Mouse (Mus musculus) cerebellum, adult 9-11 months (tissue): Measurements from ENCODE around the gene Cacna1b.
A peak's percentile ranks its signal among the peaks of the same experiment; 100 is the strongest.

ENCODE experiments used
- DNase-seq: peaks from one replicate; pipeline ENCODE4 v3.0.0; 2022

Cacna1b gene

GRCm38 (mm10) chr2:24646452-24647146 lies 116.4 kb downstream of the Cacna1b start:
- DNase-seq: no peak

GRCm38 (mm10) chr2:24642834-24643233 lies 120.1 kb downstream of the Cacna1b start:
- DNase-seq: no peak

GRCm38 (mm10) chr2:24638102-24638954 lies 124.6 kb downstream of the Cacna1b start:
- DNase-seq: no peak

GRCm38 (mm10) chr2:24633645-24634044 lies 129.3 kb downstream of the Cacna1b start:
- DNase-seq: no peak

- no peak for DNase-seq
Observed at GRCm38 (mm10) chr2:24617141-24617540, 145.8 kb downstream of the Cacna1b start.

- DNase-seq: no peak
Observed at GRCm38 (mm10) chr2:24609789-24610188, 153.2 kb downstream of the Cacna1b start.

- DNase-seq: no peak
Observed at GRCm38 (mm10) chr2:24608765-24609138, 154.2 kb downstream of the Cacna1b start.

GRCm38 (mm10) chr2:24607905-24608764 lies 154.8 kb downstream of the Cacna1b start:
- no peak for DNase-seq

GRCm38 (mm10) chr2:24606531-24606930 lies 156.4 kb downstream of the Cacna1b start:
- DNase-seq: no peak

GRCm38 (mm10) chr2:24605096-24605495 lies 157.9 kb downstream of the Cacna1b start:
- no peak for DNase-seq

GRCm38 (mm10) chr2:24589426-24589825 lies 173.5 kb downstream of the Cacna1b start:
- no peak for DNase-seq

GRCm38 (mm10) chr2:24587999-24588398 lies 175.0 kb downstream of the Cacna1b start:
- DNase-seq: no peak

GRCm38 (mm10) chr2:24574616-24575015 lies 188.3 kb downstream of the Cacna1b start:
- peak; percentile 15 for DNase-seq

GRCm38 (mm10) chr2:24570917-24571316 lies 192.0 kb downstream of the Cacna1b start:
- DNase-seq: no peak

- DNase-seq: peak; percentile 7
Observed at GRCm38 (mm10) chr2:24568555-24568954, 194.4 kb downstream of the Cacna1b start.

GRCm38 (mm10) chr2:24562547-24563290 lies 200.2 kb downstream of the Cacna1b start:
- DNase-seq: no peak

- DNase-seq: no peak
Observed at GRCm38 (mm10) chr2:24561946-24562345, 201.0 kb downstream of the Cacna1b start.

- no peak for DNase-seq
Observed at GRCm38 (mm10) chr2:24560201-24560600, 202.8 kb downstream of the Cacna1b start.

GRCm38 (mm10) chr2:24556347-24556746 lies 206.6 kb downstream of the Cacna1b start:
- no peak for DNase-seq

GRCm38 (mm10) chr2:24553962-24554361 lies 209.0 kb downstream of the Cacna1b start:
- no peak for DNase-seq
